Mouse (Mus musculus): ENCODE data around the gene Hsd17b6.

Gene Hsd17b6

GRCm38 (mm10) chr10:128004918-128005317 lies 2.5 kb downstream of the Hsd17b6 start:
- no peak for DNase-seq

DNA sequence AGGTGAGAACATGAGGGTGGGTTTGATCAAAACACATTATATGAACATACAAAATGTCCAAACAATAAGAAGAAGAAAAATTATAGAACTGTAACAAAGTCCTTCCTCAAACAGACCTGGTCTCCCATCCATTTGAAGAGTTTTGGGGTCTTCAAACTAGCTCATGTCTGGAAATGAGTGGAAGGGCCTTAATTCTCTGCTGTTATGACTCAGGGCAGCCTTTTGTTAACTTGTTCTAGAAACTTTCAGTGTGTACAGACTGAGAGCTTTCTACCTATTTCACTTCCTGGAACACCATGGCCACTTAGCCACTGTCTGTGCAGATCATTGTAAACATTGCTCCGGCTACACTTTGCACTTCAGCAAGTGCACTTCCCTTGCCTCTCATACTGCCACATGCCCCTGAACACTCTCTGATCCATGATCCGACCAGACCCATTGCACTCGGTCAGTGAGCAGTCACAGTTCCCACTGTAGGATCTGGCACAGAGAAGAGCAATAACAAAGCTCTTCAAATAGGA lies 4.1 kb downstream of the Hsd17b6 start:
- no peak for DNase-seq

GRCm38 (mm10) chr10:127998260-127998659 lies 9.2 kb downstream of the Hsd17b6 start:
- no peak for DNase-seq

- DNase-seq = no peak
These were observed 10.7 kb downstream of the Hsd17b6 start for GRCm38 (mm10) chr10:127996690-127997089.

DNA sequence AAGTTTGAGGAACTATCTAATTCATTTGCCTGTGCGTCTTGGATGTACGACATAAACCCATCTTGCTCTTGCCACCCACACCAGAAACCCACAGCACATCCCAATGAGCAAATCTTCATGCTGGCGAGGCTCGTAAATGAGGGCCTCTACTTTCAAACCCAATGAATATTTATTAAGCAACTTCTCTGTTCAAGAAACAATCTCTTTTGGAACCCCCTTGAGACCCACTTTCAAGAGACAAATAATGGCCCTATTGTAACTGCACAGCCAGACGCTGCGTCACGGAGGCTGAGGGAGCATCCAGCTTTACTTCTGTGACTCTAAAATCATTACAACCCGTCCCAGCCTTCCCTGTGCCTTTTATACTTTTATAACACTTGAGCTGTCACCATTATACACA lies 21.8 kb downstream of the Hsd17b6 start:
- DNase-seq = no peak

- no peak for DNase-seq
These were observed 22.8 kb downstream of the Hsd17b6 start for GRCm38 (mm10) chr10:127984650-127985049.

- DNase-seq = no peak
These were observed 31.9 kb downstream of the Hsd17b6 start for GRCm38 (mm10) chr10:127975503-127975902.

DNA sequence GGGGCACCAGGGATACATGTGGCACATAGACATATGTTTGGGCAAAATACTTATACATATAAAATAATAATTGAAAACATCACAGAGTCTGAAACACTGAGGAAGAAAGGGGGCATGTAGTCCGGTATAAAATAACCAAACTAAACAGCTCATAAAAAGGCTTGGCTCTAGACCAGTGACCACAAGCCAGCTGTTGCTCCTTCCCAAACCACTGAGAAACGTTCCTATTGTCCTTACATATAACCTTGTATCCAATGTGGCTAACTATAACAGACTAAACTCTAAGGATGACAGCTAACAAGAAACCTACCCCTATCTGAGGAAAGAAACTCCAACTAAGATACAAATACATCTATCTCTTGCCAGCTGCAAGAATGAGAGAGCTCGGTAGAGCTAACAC lies 33.3 kb downstream of the Hsd17b6 start:
- no peak for DNase-seq

GRCm38 (mm10) chr10:127971135-127971534 lies 36.3 kb downstream of the Hsd17b6 start:
- no peak for DNase-seq

GRCm38 (mm10) chr10:127970359-127970831 lies 37.0 kb downstream of the Hsd17b6 start:
- DNase-seq = no peak

DNA sequence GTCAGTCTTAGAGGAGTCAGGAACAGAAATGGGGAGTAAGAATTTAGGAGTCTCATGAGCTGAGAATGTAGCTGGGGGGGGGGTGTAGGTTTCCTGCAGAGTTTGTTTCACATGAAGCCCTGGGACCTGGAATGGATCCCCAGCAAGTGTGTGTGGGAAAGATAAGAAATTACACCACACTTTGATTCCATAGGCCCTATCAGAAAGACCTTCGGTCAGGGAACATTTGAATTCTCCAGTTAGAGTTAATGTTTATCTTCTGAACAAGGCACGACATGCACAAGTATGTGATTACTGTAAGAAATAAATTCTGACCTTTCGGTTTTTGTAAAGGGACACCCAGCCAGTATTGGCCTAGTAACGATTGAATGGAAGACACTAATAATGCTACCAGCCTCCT lies 37.6 kb downstream of the Hsd17b6 start:
- DNase-seq = no peak

- no peak for DNase-seq
These were observed 40.9 kb downstream of the Hsd17b6 start for GRCm38 (mm10) chr10:127966506-127966905.

GRCm38 (mm10) chr10:127964004-127964403 lies 43.4 kb downstream of the Hsd17b6 start:
- no peak for DNase-seq

DNA sequence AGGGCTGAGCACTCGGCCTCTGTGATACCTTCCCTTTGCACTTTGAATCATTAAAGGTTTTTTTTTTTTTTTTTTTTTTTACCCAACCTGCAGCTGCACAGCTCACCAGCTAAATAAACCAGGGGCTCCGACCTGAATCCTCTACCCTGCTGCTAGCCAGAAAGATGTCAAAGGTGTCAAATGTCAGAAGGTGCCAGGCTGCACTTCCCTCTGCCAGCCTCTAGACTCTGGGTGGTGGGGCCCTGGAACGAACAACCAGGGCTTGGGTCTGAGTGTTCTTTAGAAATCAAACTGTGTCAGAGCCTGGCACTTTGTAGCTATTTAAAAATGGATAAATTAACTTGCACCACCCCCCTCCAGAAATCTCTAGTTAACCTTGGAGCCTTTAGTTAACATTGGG lies 45.0 kb downstream of the Hsd17b6 start:
- no peak for DNase-seq

GRCm38 (mm10) chr10:127959161-127959679 lies 48.2 kb downstream of the Hsd17b6 start:
- DNase-seq = no peak

- peak; percentile 64 for DNase-seq
These were observed 51.1 kb downstream of the Hsd17b6 start for GRCm38 (mm10) chr10:127956168-127956816.

DNA sequence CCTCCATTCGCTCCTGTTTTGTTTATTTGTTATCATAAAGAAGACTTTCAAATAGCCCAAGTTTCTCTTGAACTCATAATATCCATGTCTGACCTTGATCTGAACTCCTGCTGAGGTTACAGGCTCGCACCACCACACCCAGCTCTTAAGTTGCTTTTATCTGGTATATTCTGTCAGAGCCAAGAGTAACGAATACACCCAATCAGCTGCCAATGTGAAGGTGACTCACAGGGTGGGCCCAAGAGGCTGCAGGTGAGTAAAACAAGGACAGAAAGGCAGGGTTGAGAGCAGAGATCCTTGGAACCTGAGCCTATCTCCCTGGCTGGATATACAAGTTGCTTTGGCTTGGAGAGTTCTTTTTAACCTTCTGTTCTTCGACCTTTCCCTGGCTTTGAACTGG lies 52.4 kb downstream of the Hsd17b6 start:
- DNase-seq = no peak

DNA sequence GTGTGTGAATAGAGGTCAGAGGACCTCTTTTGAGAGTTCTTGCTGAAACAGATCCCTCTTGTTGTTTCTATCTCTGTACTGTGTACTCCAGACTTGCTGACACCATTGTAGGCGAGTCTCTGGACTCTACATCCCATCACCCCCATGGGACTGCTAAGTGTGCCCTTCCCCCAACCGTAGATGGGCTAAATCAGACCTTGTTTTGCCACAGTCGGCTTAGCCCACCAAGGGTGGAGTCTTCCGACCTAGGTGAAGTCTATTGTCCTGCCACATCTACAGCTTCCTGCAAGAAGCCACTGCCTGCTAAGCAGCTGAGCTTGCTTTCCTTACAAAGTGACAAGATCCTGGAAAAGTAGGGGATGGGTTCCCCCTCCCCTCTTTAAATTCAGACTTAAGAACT lies 55.6 kb downstream of the Hsd17b6 start:
- DNase-seq = no peak

DNA sequence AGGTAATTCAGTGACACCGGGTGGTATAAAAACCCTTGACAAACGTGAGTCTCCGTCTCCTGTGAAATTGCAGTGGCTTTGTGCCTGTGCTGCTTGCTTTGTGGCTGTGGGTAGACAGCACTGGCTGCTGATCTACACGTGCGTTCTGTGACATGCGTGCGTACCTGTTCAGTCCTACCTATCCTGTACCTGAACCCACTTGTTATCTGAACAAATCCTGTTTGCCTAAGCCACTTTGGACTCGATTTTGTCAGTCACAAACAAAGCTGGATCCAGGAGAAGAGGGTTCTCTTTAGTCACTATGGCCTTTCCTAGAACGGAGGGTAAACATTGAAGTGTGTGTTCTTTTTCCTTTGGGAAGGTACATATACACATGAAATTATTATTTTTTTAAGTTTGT lies 56.0 kb downstream of the Hsd17b6 start:
- no peak for DNase-seq

- DNase-seq = no peak
These were observed 57.7 kb downstream of the Hsd17b6 start for GRCm38 (mm10) chr10:127949596-127950130.

DNA sequence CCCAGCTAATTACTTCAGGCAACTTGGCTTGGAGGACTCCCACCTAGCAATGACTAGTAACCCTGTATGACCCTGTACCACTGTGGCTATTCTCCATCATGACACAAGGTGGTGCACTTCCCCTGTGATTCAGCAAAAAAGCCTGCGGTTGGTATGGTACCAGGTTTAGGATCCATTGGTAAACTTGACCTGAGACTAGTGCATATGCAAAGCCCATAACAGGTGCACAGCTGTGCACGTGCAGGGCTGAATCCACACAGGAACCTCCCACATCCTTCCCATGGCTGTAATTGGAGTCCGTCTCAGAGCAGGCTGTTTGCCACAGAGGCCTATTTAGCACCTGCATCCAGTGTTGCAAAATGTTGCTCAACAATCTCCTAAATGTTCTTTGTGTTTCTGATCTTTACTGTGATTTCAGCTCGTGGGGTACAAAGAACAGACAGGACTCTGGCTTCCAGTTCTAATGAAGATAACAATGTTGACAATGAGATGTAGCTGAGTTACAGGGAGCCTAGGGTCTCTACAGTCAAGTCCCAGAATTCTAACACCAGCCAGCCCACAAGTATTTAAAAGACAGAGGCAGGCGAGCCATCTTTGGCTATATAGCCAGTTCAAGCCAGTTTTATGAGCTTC lies 61.9 kb downstream of the Hsd17b6 start:
- DNase-seq = peak; percentile 56
